Mouse (Mus musculus): Measurements from ENCODE around the gene Gmip.

Gene Gmip

DNA sequence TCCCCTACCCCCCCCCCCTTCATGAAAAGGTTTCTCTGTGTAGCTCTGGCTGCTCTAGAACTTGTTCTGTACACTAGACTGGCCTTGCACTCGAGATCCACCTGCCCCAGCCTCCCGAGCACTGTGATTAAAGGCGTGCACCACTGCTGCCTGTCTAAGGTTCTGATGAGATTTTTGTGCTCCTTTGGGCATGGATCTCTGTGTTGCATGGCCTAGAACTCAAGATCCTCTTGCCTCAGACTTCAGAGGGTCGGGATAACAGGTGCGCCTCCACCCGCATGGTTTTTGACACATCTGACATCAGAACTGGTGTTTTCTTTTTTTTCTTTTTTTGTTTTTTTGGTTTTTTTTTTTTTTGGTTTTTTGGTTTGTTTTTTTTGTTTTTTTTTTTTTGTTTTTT is 3.9 kb upstream of the Gmip start:
- DNase-seq (ENCODE audit: low read depth), result no peak

DNA sequence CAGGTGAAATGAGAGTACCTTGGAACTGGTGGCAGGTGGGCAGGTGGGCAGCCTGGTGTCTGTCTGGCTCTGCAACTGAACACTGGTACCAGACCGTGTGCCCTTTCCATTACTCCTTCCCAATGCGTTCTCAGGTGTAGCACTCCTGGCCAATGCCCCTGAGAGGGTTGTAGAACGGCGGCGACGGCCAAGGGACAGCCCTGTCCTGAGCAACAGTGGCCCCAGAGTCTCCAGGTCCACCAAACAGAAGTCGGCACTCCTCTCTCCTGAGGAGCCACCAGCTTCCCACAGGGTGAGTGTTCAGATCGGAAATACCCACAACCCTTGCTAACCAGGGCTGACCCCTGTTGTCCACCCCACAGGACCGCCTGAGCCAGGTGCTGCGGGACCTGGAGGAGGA is 3.4 kb upstream of the Gmip start:
- DNase-seq (ENCODE audit: low read depth), result no peak

DNA sequence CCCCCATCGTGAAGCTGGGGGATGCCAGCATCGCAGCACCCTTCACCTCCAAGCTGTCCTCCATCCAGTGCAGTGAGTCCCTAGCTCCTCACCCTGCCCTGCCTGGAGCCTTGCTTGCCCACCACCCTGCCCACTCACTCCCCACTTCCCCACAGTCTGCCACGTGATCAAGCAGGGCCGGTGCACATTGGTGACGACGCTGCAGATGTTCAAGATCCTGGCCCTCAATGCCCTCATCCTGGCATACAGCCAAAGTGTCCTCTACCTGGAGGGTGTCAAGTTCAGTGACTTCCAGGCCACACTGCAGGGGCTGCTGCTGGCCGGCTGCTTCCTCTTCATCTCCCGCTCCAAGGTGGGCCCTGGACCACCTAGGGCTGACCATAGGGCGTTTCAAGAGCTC is 3.0 kb upstream of the Gmip start:
- no peak for DNase-seq (ENCODE audit: low read depth)

DNA sequence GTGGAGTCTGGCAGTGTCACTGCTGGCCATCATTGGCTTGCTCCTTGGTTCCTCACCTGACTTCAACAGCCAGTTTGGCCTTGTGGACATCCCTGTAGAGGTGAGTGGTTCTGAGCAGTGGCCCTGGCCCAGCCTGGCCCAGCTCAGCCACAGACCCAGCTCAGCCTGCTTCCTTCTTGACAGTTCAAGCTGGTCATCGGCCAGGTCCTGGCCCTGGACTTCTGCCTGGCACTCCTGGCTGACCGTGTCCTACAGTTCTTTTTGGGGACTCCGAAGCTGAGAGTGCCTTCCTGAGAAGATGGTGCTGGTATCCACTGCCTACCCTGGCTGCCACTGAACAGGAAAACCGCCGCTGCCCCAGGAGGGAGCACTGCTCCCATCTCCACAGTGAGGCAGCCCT is 1.2 kb upstream of the Gmip start:
- DNase-seq (ENCODE audit: low read depth), result no peak

DNA sequence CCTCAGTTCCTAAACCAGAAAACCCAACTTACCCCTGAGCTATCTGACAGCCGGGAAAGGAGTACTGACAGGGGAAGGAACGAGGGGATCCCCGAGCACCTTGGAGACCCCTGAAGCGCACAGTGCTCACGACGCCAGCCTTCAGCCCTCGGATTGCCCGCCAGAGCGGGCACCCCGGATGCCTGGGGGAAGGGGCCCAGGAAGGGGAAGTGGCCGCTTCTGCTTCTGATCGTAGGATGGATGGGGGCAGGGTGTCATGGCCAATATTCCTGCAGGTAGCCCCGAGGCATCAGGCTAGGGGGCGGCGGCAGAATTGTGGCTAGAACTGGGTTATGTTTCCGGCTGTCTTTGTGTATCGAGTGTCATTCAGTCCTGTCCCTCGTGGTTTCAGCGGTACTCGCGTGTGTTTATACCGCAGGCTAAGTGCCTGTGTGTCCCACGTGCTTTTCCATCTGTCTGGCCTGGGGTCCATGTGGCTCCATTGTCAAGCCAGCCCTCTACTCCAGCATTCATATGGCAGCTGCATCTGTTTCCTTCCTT is 455 bp downstream of the Gmip start:
- peak; percentile 56 for DNase-seq (ENCODE audit: low read depth)

DNA sequence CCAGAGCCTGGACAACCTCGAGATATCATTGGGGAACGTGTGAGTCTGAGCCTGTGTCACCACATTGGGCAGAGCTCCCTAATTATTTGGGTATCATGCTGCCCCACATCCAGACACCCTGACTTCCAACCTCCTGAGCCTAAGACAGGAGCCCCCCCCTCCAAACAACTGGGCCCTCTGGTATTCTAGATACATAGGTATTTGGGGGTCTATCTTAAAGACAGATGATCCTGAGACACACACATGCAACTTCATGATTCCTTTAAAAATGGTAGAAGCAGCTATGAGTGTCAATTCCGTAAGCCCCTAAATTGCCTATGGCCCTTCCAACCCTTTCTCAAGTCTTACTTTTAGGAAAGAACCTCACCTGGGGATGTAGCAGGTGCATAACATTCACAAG is 1.3 kb downstream of the Gmip start:
- DNase-seq (ENCODE audit: low read depth), result no peak

DNA sequence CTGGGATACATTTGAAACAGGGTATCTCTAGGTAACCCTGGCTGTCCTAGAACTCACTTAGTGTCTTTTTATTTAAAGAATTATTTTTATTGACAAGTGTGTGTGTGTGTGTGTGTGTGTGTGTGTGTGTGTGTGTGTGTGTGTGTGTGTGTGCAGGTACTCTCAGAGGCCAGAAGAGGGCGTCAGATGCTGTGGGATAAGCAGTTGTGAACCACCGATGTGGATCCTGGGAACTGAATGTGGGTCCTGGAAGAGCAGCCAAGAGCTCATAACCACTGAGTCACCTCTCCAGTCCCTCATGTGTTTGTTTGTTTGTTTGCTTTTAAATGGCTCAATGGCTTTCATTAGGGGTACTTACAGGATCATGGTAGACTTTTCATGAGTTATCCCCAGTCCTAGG is 6.4 kb downstream of the Gmip start:
- DNase-seq (ENCODE audit: low read depth), result no peak

DNA sequence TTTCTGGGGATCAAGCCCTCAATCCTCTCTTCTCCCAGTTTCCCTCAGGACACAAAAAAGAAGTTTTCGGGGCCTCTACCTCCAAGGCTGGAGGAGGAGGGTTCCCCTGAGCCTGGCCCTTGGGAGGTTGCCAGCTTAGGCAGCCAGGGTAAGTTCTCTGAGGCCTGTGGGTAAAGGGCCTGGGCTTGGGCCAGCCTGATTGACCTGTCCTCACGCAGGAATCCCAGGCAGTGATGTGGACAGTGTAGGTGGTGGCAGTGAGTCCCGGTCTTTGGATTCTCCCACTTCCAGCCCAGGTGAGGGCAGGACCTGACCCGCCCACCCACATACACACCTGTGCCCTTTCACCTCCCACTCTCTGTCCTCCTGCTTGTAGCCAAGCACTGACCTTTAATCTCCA is 6.9 kb downstream of the Gmip start:
- no peak for DNase-seq (ENCODE audit: low read depth)

DNA sequence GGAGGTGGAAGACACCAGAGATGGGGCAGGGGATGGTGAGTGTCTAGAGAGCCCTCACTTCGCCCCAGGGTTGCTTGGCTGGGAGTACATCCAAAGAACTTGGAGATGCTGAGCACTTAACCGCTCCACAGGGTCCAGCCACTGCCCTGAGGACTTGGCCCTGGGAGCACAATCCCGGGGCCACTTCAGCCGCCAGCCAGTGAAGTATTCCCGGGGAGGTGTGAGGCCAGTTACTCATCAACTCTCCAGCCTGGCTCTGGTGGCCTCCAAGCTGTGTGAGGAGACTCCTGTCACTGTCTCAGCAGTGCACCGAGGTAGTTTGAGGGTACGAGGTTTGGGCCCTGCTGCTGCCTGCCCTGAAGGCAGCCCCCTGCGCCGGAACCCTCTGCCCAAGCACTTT is 12.0 kb downstream of the Gmip start:
- no peak for DNase-seq (ENCODE audit: low read depth)

DNA sequence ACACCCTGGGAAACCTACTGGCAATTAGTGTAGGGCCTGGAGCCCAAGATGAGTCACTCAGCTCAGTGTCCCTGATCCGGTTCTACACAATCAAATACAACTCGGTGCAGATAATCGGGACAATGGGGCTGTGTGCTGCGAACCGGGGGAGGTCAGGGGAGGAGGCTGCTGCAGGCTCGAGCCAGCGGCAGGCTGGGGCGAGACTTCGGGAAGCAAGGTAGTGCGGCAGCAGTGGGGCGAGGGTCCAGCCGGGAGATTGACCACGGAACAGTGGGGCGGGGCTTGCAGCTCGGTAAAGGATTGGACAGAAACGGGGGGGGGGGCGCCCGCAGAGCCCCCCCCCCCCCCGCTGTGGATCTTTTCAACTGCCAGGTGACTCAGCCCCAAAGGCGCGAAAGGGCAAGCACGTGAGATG is 13.5 kb downstream of the Gmip start:
- DNase-seq (ENCODE audit: low read depth), result no peak

DNA sequence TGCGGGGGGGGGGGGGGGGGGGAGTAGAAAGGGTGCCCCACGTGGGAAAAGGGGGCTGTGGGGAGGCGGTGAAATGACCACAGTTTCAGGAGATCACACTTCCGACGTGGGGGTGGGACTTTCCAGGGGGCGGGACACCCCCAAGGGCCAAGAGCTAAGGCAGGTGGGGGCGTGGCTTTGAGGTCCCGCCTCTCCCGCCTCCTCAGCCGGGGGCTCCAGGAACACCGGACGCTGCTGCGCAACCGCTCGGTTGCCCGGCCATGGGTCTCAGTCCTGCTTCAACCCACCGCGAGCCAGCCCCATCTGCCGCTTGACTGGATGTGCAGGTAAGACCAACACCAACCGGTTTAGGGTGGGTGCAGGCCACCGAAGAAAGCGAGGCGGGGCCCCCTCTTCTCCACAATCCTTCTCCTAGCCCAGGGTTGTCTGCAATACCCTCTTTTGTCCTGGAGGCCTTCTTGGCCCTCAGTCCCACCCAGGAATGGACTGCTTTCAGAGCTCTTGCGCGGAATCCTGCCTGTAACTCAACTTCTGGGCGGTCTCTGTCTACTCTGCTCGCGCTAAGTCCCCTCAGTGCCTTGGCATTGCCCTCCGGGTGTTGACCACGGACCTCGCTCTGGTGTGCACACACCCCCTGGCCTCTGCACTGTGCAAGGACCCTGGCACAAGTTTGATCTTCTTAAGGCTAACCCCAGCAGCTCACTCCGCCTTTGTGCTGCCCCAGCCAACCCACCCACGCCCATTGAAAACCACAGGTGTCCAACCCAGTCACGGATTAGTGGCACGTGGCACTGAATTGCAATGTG is 14.1 kb downstream of the Gmip start, which contains the start of gene Lpar2:
TSS of gene Lpar2 (plus strand) at position 44 of the 806 bp plus-strand sequence.
- DNase-seq (ENCODE audit: low read depth), result no peak

DNA sequence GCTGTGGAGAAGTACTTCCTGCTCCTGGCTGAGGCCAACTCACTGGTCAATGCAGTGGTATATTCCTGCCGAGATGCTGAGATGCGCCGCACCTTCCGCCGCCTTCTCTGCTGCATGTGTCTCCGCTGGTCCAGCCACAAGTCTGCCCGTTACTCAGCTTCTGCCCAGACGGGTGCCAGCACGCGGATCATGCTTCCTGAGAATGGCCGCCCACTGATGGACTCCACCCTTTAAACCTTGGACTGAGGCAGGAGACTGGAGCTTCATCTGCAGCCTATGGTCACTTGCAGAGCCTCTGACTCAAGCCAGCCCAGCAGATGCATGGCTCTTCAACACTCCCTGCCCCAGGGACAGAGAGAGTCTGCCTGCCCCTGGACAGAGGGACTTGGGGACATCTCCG is 17.9 kb downstream of the Gmip start:
- DNase-seq (ENCODE audit: low read depth), result no peak

DNA sequence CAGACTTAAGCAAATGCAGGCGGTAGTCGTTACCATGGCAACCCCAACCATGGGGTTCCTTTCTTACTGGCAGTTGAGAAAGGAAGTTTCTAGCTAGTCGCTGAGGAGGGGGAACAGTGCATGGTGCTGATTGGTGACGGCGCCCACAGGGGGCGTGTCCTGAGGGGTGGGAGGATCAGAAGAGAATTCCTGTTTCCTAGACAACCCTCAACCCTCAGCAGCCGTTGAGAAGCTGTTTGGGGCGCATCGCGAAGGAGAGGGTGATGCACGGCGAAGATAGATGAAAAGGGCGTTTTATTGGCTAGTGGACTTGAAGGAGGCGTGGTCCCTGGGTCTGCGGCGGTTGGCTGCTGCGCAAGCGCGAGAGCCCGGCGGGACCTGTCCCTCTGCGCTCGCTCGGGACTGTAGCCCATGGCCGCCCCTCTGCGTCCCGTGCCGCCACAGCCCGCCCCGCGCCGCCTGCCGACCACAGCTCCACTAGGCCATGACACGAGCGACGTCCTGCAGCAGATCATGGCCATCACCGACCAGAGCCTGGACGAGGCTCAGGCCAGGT is 23.9 kb downstream of the Gmip start, which contains the start of gene Pbx4:
TSS of gene Pbx4 (plus strand) at position 194 of the 556 bp plus-strand sequence.
- no peak for DNase-seq (ENCODE audit: low read depth)

DNA sequence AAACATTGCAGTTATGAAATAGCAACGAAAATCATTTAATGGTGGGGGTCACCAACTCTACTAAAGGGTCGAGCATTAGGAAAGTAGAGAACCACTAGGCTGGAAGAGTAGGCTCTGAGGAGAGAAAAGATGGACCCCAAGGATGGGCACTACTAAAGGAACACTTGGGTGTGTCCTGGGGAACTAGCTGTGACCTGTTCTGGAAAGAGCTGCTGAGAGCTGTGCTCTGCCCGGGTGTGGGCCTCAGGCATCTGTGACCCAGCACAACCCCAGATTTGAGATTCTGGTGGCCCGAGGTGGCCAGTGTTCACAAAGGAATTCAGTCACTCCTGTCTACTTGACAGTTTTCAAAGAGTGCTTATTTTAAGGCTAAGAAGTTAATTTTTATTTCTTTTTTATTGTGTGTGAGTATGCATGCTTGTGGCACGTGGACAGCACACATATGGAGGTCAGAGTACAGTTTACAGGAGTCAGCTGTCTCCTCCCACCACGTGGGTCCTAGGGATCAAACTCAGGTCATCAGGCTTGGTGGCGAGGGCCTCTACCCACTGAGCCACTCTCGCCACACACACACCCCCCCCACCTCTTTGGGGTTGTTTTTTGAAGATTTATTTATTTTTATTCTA is 28.7 kb downstream of the Gmip start:
- no peak for DNase-seq (ENCODE audit: low read depth)

DNA sequence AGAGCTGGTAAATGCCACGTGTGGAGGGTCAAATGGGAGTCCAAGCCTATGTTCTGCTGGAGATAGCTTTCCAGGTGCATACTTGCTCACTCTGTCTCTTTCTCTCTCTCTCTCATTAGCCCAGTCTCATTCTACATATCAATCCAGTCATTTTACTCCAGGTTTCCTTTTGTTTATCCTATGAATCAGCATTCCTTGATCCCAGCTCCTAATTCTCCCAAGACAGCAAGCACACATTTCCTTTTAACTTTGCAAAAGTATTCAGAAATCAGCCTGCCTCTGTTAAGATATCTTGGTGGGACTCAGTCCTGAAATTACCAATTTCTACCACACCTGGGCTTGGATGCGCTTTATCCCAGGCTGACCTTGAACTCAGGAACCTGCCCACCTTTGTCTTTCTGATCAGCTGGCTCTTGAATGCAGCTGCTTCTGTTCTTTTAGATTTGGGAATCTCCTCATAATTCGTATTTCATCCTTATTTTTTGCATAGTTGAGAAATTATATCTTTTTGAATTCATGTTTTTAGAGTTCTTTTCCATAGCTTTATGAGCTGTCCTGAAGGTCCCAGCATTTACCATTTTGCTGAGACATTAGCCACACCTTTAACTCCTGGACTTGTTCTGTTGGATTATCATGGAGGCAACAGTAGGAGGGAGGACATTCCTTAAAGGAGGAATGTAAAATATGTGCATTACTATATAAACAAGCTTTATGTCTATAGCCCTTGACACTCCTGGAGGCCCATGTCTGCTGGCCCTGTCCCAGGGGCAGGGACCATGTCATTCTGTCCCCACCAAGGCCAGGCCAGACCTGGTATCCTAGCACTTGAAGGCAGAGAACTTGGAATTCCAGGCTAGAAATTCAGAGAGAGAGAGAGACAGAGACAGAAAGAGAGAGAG is 38.9 kb downstream of the Gmip start:
- DNase-seq (ENCODE audit: low read depth), result no peak

DNA sequence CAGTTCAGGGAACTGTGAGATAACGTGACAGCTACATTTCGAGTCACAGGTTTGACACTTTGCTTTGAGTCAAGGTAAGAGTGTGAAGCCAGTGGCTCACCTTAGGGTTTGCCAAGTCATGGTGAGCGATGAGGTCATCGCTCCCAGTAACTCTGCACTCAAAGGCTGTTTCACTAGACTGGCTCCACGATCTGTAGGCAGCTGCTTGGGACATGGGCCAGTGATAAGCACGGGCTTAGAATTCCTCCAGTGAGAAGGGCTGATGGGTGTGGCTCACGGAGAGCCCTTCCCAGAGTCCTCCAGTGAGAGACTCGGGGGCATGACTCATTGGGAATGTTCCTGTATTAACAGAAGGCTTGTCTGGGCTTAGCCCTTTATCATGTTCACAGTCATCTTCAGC is 40.5 kb downstream of the Gmip start:
- DNase-seq (ENCODE audit: low read depth), result peak; percentile 19

DNA sequence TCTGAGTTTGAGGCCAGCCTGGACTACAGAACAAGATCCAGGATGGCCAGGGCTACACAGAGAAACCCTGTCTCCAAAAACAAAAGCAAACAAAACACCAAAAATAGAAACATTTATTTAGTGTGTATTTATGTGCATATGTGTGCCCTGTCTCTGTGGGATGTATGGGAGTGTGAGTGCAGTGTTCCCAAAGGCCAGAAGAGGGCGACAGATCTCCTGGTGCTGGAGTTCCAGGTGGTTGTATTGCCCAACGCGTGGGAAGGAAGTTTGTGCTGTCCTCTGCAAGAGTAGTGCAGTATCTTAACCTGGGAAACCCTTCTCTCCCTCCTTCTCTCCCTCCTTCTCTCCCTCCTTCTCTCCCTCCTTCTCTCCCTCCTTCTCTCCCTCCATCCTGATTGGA is 41.4 kb downstream of the Gmip start:
- peak; percentile 59 for DNase-seq (ENCODE audit: low read depth)

DNA sequence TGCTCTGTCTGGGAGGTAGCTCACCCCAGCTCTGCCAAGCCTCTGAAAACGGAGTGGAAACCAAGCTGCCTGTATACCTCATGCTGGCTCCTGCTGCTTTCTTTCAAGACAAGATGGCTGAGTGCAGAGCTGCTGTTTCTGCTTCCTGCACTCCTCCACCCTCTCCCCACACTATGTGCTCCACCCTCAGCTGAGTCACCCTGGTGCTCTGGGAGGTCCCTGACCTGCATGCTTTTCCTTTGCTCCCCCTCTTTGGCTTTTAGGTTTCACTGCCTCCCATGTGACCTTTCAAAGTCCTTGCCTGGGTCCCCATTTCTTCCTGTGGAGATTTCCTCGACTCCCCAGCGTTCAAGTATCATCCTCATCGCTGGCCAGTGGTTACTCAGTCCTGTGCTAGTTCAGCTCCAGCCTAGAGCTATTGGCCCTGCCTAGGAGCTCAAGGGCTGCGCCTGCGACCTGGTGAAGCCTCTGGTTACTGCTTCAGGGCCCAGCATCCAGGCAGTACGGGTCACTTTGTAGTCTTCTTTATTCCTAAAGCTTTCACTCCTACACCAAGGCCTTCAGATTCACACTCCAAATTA is 42.5 kb downstream of the Gmip start:
- peak; percentile 64 for DNase-seq (ENCODE audit: low read depth)

DNA sequence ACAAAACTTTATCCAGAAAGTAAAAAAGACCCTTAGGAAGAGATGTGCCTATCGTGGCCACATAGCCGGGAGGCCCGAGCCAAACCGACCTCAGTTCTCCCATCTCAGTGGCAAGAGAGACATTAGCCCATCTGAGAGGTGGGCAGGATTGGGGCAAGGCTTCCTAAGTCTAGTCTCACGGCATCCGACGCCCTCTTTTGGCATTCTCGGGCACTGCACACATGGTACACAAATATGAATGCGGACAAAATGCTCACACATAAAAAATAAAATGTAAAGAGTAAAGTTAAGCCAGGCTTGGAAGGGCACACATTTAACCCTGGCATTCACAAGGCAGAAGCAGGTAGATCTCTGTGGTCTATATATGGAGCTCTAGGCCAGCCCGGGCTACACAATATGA is 45.4 kb downstream of the Gmip start:
- DNase-seq (ENCODE audit: low read depth), result peak; percentile 31

DNA sequence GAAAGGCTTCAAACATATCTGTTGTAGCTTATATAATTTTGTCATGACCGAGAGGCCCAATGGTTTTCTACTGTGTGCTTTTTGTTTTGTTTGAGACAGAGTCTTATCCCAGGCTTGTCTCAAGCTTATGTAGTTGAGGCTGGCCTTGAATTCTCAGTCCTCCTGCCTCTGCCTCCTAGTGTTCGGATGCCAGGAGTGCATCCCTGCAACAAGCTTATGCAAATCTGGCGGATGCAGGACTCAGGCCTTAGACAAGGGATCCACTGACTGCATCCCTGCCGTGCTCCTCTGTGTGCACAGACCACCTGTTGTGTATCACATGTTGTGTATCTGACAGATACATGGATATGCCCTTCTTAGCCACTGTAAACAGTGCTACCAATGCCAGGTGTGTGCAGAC is 52.3 kb downstream of the Gmip start:
- DNase-seq (ENCODE audit: low read depth), result peak; percentile 37

DNA sequence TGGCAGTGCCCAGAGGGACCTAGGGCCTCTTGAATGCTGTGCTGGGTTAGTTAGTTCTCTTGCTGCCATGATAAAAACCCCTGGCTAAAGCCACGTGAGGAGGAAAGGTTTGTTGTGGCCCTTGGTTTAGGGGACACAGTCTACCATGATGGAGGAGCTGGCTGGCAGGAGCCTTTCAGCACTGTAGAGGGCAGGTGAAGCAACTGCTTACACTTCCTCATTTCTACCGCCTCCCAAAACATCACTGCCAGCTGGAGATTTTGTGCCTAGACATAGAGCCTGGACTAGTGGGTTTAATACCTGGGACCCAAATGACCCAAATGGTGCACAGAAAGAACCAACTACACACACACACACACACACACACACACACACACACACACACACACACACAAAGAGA is 52.8 kb downstream of the Gmip start:
- peak; percentile 13 for DNase-seq (ENCODE audit: low read depth)

All from 416B (cell line).